Mouse (Mus musculus) limb, embryonic 12.5 days (tissue): ENCODE measurements around the gene Tceanc2. TPM values are rescaled to one million over a fixed set of nuclear protein-coding genes. Genes with fewer than 3 reads are reported as not detected.

Experiments used
- ATAC-seq: fragments of 200-750 bp; cut with Nextera tagmentation; 2 replicates; pipeline ENCODE4 v1.8.0; 2017; ENCODE audit warnings: low read depth, moderate TSS enrichment; ENCODE audit not compliant: insufficient number of reproducible peaks, insufficient read depth, low FRiP score, low TSS enrichment
- H3K27ac ChIP-seq: fragments of 300-500 bp; sonication (generic); 2 replicates; pipeline ENCODE4 v1.5.1; 2016; ENCODE audit warnings: mild to moderate bottlenecking, moderate library complexity
- H3K27me3 ChIP-seq: fragments of 300-500 bp; sonication (generic); 2 replicates; pipeline ENCODE4 v1.6.1; 2016; ENCODE audit warnings: mild to moderate bottlenecking, moderate library complexity
- H3K36me3 ChIP-seq: fragments of 300-500 bp; sonication (generic); 2 replicates; pipeline ENCODE4 v1.6.1; 2016; ENCODE audit warnings: mild to moderate bottlenecking, moderate library complexity
- H3K4me1 ChIP-seq: fragments of 300-500 bp; sonication (generic); replicated peaks from 2 replicates; pipeline ENCODE4 v1.6.1; 2016
- H3K4me2 ChIP-seq: fragments of 300-500 bp; sonication (generic); 2 replicates; pipeline ENCODE4 v1.6.1; 2016; ENCODE audit warnings: mild to moderate bottlenecking, moderate library complexity
- H3K4me3 ChIP-seq: fragments of 300-500 bp; sonication (generic); replicated peaks from 2 replicates; pipeline ENCODE4 v1.5.1; 2016; ENCODE audit warnings: mild to moderate bottlenecking
- H3K9ac ChIP-seq: fragments of 300-500 bp; sonication (generic); replicated peaks from 2 replicates; pipeline ENCODE4 v1.6.1; 2016; ENCODE audit warnings: mild to moderate bottlenecking, moderate library complexity
- H3K9me3 ChIP-seq: fragments of 300-500 bp; sonication (generic); 2 replicates; pipeline ENCODE4 v1.6.1; 2016; ENCODE audit warnings: mild to moderate bottlenecking, moderate library complexity
- WGBS: fragments of 180-500 bp; shearing (Covaris S2); methylation state at CpG from one replicate; pipeline ENCODE4 v1.1.7; 2016; 5-methylcytosine and 5-hydroxymethylcytosine counted together
- polyA plus RNA-seq: library from polyadenylated mRNA; unstranded; fragments of >200 nt; fragmentation: Nextera tagmentation; extraction: Ambion mirVana; gene quantifications from 2 replicates; pipeline ENCODE4 v1.2.1, GENCODE M21; 2016

Tceanc2 gene
- polyA plus RNA-seq, 1 experiment from 2014 or later, result 24.7 TPM

DNA sequence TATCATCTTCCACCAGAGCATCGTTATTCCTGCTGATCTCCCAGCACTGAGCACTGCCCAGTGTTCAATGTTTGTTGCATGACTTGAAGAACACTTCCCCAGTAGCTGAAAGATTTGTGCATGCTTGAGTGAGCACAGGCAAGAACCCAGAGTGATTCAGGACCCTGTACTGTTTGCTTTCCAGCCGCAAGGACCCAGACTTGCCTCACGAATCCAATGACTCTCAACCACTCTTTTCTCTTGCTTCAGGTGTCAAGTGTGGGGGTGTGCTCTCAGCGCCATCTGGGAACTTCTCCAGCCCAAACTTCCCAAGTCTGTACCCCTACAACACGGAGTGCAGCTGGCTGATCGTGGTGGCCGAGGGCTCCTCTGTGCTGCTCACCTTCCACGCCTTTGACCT is 76.7 kb downstream of the Tceanc2 start:
- Histone ChIP-seq H3K36me3 (no peaks in the 10 kb centered on the region), H3K9me3 (no peaks in the 10 kb centered on the region), H3K27ac (no peak overlapping the region), H3K27me3 (no peaks in the 10 kb centered on the region), H3K4me3 (no peak overlapping the region), H3K4me1 (peaks cover 18% of the 10 kb centered on the region), H3K4me2 (no peak overlapping the region), H3K9ac (no peak overlapping the region)
- 68% methylated on average over 8 of the region's 8 CpGs for WGBS
- no peak for ATAC-seq

DNA sequence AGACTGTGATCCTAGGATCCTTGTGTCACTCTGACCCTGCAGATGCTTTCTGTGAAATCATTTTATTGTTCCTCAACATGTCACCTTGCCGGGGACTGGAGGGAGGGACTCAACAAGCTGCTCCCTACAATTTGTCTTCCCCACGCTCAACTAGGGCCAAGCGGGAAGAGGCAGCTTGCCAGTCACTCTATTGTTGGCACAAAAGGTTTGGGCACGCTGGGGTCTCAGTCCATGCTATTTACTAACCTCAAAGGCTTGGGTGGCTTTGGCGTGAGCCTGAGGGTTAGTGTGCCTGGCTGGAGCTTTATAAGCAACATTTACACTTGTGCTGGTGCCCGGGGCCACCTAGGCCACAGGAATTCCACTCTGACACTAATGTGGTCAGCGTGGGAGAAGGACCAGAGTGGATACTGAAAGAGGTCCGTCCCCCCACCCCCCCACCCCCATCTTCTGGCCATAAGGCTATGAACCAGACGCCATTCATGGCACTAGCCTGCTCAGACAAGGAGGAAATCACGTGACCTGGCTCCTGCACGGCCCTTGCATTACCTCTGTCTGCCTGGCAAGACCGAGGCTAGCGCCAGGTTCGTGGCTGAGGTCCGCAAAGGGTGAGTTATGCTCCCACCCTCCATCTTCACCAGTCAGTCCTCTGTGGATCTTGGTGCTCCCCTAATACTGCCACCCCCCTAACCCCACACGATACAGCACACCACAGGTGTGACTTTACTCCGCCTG is 80.0 kb downstream of the Tceanc2 start:
- no peaks in the 10 kb centered on the region for H3K27me3 ChIP-seq
- H3K36me3 ChIP-seq, result no peaks in the 10 kb centered on the region
- WGBS, result 69% methylated on average over 17 of the region's 17 CpGs
- peak overlapping the region; percentile 29; the same call in 1 of the 2 replicates for H3K27ac ChIP-seq
- peaks cover 45% of the 10 kb centered on the region for H3K4me1 ChIP-seq
- H3K9ac ChIP-seq, result no peak overlapping the region; the same call in 1 of the 2 replicates
- no peak overlapping the region for H3K4me2 ChIP-seq
- H3K4me3 ChIP-seq, result no peak overlapping the region
- no peaks in the 10 kb centered on the region for H3K9me3 ChIP-seq
- ATAC-seq, result no peak

DNA sequence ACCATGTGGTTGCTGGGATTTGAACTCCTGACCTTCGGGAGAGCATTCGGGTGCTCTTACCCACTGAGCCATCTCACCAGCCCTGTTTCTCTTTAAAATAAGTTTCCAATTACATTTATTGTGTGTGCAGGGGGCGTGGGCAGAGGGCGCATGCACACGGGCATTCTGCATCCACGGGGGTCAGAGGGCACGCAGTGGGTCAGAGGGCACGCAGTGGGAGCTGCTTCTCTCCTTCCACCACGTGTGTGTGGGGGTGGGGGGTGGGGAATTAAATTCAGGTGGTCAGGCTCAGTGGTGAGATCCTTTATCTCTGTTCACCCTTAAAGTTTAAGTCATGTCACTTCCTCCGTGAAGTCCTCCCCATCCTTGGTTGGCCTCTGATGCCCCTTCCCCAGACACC is 80.5 kb downstream of the Tceanc2 start:
- Histone ChIP-seq H3K27me3 (no peaks in the 10 kb centered on the region), H3K4me1 (peaks cover 48% of the 10 kb centered on the region), H3K4me3 (no peak overlapping the region), H3K4me2 (no peak overlapping the region), H3K9me3 (no peaks in the 10 kb centered on the region), H3K9ac (no peak overlapping the region), H3K27ac (no peak overlapping the region), H3K36me3 (no peaks in the 10 kb centered on the region)
- WGBS, result 52% methylated on average over 10 of the region's 10 CpGs
- ATAC-seq, result no peak

DNA sequence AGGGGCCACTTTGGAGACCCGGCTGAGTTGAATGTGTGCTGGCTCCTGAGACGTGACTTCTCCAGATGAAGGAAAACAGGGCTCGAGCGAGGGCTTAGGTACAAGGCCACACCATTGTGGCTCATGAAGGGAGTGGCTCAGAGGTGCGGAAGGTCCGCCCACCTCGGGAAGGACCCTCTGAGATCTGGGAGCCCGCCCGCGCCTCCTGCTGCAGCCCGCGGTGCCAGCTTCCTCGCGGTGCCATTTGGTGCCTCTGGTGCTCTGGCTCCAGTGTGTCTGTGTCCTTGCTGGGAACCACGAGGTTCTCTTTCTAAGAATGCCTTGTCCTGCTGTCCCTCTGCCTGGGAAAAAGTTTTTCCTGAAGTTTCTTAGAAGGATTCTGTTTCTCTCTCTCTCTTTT is 81.0 kb downstream of the Tceanc2 start:
- Histone ChIP-seq H3K4me1 (peaks cover 51% of the 10 kb centered on the region), H3K9me3 (no peaks in the 10 kb centered on the region), H3K9ac (no peak overlapping the region), H3K27me3 (no peaks in the 10 kb centered on the region), H3K4me2 (no peak overlapping the region), H3K4me3 (no peak overlapping the region), H3K36me3 (no peaks in the 10 kb centered on the region), H3K27ac (no peak overlapping the region)
- ATAC-seq, result no peak
- 36% methylated on average over 15 of the region's 15 CpGs for WGBS

DNA sequence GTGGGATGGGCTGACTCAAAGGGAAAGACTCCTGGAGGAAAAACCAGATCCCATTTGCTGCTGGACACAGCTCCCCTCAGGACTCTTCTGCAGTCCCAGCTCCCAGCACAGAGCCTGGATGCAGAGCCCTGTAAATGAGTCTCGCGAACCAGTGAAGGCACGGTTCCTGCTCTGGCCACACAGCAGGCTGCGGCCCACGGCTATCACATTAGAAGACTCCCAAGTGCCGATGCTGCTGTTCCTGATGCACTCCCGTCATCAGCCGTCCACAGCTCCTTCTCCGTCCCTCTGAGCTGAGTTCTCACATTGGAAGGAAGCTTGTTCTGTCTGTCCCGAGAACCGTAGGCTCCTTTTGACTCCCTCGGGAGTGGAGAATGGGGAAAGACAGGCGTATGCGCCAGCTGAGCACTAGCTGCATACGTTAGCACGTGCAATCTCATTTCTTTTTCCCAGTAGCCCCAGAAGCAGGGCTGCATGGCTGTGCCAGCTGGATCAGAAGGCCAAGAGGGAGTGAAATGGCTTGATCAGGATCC is 82.0 kb downstream of the Tceanc2 start, which contains the start of gene Cdcp2:
TSS of gene Cdcp2 (plus strand) at position 51 of the 533 bp plus-strand sequence.
- H3K9ac ChIP-seq, result peak within 1 kb of the TSS; percentile 24; the same call in 1 of the 2 replicates
- no peaks in the 10 kb centered on the region for H3K9me3 ChIP-seq
- no peak within 1 kb of the TSS for H3K4me3 ChIP-seq
- no peak for ATAC-seq
- no peak within 1 kb of the TSS for H3K4me2 ChIP-seq
- WGBS, result 48% methylated on average over 16 of the region's 16 CpGs
- H3K27me3 ChIP-seq, result no peaks in the 10 kb centered on the region
- H3K27ac ChIP-seq, result peak within 1 kb of the TSS; percentile 12; the same call in 1 of the 2 replicates
- H3K4me1 ChIP-seq, result peaks cover 46% of the 10 kb centered on the region
- no peaks in the 10 kb centered on the region for H3K36me3 ChIP-seq

DNA sequence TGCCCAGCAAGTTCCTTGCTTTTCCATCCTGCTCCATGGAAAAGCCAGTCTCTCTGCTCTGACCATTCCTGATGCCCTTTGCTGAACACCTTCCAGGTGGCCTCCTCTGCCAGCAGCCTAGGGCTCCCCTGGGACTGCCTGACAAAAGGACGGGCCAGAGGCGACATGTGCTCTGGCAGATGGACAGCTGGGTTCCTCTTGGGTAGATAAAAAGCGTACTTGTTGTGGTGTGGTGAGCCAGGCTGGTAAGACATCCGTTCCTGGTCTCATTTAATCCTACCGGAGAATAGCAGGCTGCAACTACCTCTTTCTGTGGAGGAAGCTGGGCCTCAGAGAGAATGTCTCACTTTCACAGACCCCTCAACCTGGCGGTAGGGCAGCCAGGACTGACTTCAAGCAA is 82.9 kb downstream of the Tceanc2 start:
- Histone ChIP-seq H3K27ac (peak overlapping the region; percentile 12; the same call in 1 of the 2 replicates), H3K36me3 (no peaks in the 10 kb centered on the region), H3K27me3 (no peaks in the 10 kb centered on the region), H3K4me2 (no peak overlapping the region), H3K9me3 (no peaks in the 10 kb centered on the region), H3K4me1 (peaks cover 46% of the 10 kb centered on the region), H3K4me3 (no peak overlapping the region), H3K9ac (no peak overlapping the region)
- ATAC-seq, result no peak
- WGBS, result 52% methylated on average over 6 of the region's 6 CpGs

- no peak overlapping the region for H3K4me2 ChIP-seq
- no peaks in the 10 kb centered on the region for H3K9me3 ChIP-seq
- H3K4me3 ChIP-seq, result no peak overlapping the region
- peak; percentile 9; the same call in 1 of the 2 replicates for ATAC-seq
- no peaks in the 10 kb centered on the region for H3K36me3 ChIP-seq
- no peaks in the 10 kb centered on the region for H3K27me3 ChIP-seq
- H3K4me1 ChIP-seq, result peaks cover 46% of the 10 kb centered on the region
- no peak overlapping the region for H3K9ac ChIP-seq
- peak overlapping the region; percentile 45; the same call in 1 of the 2 replicates for H3K27ac ChIP-seq
- WGBS, result 64% methylated on average over 14 of the region's 16 CpGs
Measured at GRCm38 (mm10) chr4:107094484-107095187, 84.3 kb downstream of the Tceanc2 start.

DNA sequence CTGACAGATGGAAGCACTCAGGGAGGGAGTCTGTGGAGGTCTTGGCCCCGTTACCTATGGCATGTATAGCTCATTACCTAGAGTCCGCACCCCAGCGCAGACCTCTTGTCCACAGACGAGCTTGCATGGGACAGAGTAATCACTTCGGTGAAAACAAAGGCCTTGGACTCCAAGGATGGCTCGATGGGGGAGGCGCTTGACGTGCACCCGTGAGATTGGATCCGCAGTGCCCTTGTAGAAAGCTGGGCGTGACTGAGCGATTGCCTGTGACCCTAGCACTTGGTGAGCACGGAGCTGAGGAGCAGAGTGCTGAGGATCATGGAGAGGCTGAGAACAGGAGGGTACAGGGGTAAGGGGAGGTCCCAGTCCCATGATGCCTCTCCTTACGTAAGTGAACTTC is 87.2 kb downstream of the Tceanc2 start:
- Histone ChIP-seq H3K36me3 (no peaks in the 10 kb centered on the region), H3K9me3 (no peaks in the 10 kb centered on the region), H3K9ac (no peak overlapping the region), H3K4me2 (no peak overlapping the region), H3K4me1 (peaks cover 28% of the 10 kb centered on the region), H3K27ac (no peak overlapping the region), H3K27me3 (no peaks in the 10 kb centered on the region), H3K4me3 (no peak overlapping the region)
- 76% methylated on average over 14 of the region's 14 CpGs for WGBS
- ATAC-seq, result no peak

DNA sequence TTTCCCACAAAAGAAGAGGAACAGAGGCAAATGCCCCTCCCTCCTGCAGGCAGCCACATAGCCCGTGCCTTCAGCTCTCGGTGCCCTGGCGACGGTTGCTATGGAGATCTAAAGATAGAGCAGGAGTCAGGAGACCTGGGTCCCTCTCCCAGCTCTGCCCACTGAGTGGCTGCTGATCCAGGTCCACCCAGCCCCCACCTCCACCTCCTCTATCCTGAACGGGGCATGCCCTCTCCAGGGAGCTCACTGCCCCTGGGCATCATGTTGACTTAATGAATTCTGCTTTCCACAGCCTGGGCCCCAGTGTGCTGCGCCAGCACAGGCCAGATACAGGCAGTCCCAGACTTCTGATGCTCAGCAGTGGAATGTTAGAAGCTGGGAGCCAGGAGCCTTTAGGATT is 94.1 kb downstream of the Tceanc2 start:
- H3K4me1 ChIP-seq, result peaks cover 22% of the 10 kb centered on the region
- ATAC-seq, result 0 out of 2 replicates have a peak, but pooled peaks have one; percentile 23
- H3K9ac ChIP-seq, result no peak overlapping the region
- no peak overlapping the region for H3K4me2 ChIP-seq
- H3K4me3 ChIP-seq, result no peak overlapping the region
- peak overlapping the region; percentile 56 for H3K27ac ChIP-seq
- 16% methylated on average over 6 of the region's 6 CpGs for WGBS
- H3K36me3 ChIP-seq, result no peaks in the 10 kb centered on the region
- no peaks in the 10 kb centered on the region for H3K9me3 ChIP-seq
- H3K27me3 ChIP-seq, result no peaks in the 10 kb centered on the region

GRCm38 (mm10) chr4:107084343-107084742 is 94.6 kb downstream of the Tceanc2 start:
- no peak for ATAC-seq
- 60% methylated on average over 1 of the region's 1 CpGs for WGBS
- Histone ChIP-seq H3K9ac (no peak overlapping the region), H3K27me3 (no peaks in the 10 kb centered on the region), H3K9me3 (no peaks in the 10 kb centered on the region), H3K4me1 (peaks cover 22% of the 10 kb centered on the region), H3K4me2 (no peak overlapping the region), H3K27ac (0 out of 2 replicates have a peak overlapping the region, but pooled peaks have one; percentile 56), H3K4me3 (no peak overlapping the region), H3K36me3 (no peaks in the 10 kb centered on the region)
